Mouse (Mus musculus) left cerebral cortex, postnatal 25 days (tissue): ENCODE data around the gene Tefm. TPM values are rescaled to one million over a fixed set of nuclear protein-coding genes. Genes with fewer than 3 reads are reported as not detected.
"Not testable (repeated sequence)": the region's sequence is repeated elsewhere in the genome, so short reads cannot be mapped to it uniquely, and the experiment has no call there.

Experiments
- DNase-seq, 2 experiments: peaks; one replicate each; pipeline ENCODE4 v3.0.0; 2022; ENCODE audit warnings: low spot score in 2 of 2, mixed read lengths in 1 of 2
- intact Hi-C: fragments of 180-260 bp; cut with DNase I; formaldehyde crosslinking; loops from one replicate; pipeline ENCODE4 v1.15.1; 2025
- total RNA-seq, 2 experiments: library from RNA; stranded (reverse); gene quantifications; 2 replicates each; pipeline ENCODE4 v1.2.3; 2021

The Tefm gene
- total RNA-seq, result 10 to 100 TPM in 1 of 2 experiments, 1 to 10 TPM in 1; 9.4 to 10.0 TPM

- peak; percentile 75 to 88 for DNase-seq
- intact Hi-C loops, result loop anchor here (5.0 kb wide), 2 partner anchors 55 to 100 kb away; partner anchors contain the start of gene Atad5
Observed at GRCm38 (mm10) chr11:80141825-80142521, at the start of gene Tefm. Tefm (minus strand) TSS chr11:80142175.

- intact Hi-C loops, result no loop called here
- DNase-seq, result no peak
Observed at GRCm38 (mm10) chr11:80190280-80190679, 48.3 kb upstream of the Tefm start.

GRCm38 (mm10) chr11:80185441-80185976 is 43.5 kb upstream of the Tefm start:
- DNase-seq, result not testable (repeated sequence)
- intact Hi-C loops, result loop anchor here (2.0 kb wide), 1 partner anchor 23 kb away; the partner anchor contains the start of gene Rhot1

GRCm38 (mm10) chr11:80184531-80185071 is 42.6 kb upstream of the Tefm start:
- no peak for DNase-seq
- intact Hi-C loops, result loop anchor here (2.0 kb wide), 1 partner anchor 24 kb away; the partner anchor contains the start of gene Rhot1

GRCm38 (mm10) chr11:80183705-80184255 is 41.8 kb upstream of the Tefm start, which contains the start of gene Rnf135:
Rnf135 (plus strand) TSS chr11:80183851.
- intact Hi-C loops, result loop anchor here (2.0 kb wide), 1 partner anchor 25 kb away; the partner anchor contains the start of gene Rhot1
- peak; percentile 73 to 83 for DNase-seq

GRCm38 (mm10) chr11:80183054-80183704 is 41.2 kb upstream of the Tefm start:
- intact Hi-C loops, DNase-seq: not testable (repeated sequence)

- intact Hi-C loops, result no loop called here
- no peak for DNase-seq
Observed at GRCm38 (mm10) chr11:80181021-80181749, 39.2 kb upstream of the Tefm start.

GRCm38 (mm10) chr11:80178316-80178715 is 36.3 kb upstream of the Tefm start:
- intact Hi-C loops, result no loop called here
- no peak for DNase-seq

- peak in 1 of 2 experiments; percentile 25 for DNase-seq
Observed at GRCm38 (mm10) chr11:80176911-80177895, 35.2 kb upstream of the Tefm start.

GRCm38 (mm10) chr11:80173963-80174670 is 32.1 kb upstream of the Tefm start:
- intact Hi-C loops, result no loop called here
- no peak for DNase-seq

More at GRCm38 (mm10) chr11:80176911-80177895, 35.2 kb upstream of the Tefm start:
- intact Hi-C loops, result no loop called here

GRCm38 (mm10) chr11:80171884-80172283 is 29.9 kb upstream of the Tefm start:
- peak in 1 of 2 experiments; percentile 17 for DNase-seq
- intact Hi-C loops, result no loop called here

- no peak for DNase-seq
- intact Hi-C loops, result no loop called here
Observed at GRCm38 (mm10) chr11:80170351-80170750, 28.4 kb upstream of the Tefm start.

GRCm38 (mm10) chr11:80169629-80170028 is 27.7 kb upstream of the Tefm start:
- no peak for DNase-seq
- intact Hi-C loops, result no loop called here

GRCm38 (mm10) chr11:80168611-80169249 is 26.8 kb upstream of the Tefm start:
- DNase-seq, result peak in 1 of 2 experiments; percentile 21
- intact Hi-C loops, result no loop called here

GRCm38 (mm10) chr11:80168121-80168520 is 26.1 kb upstream of the Tefm start:
- intact Hi-C loops, result no loop called here
- DNase-seq, result no peak

GRCm38 (mm10) chr11:80164224-80164623 is 22.2 kb upstream of the Tefm start:
- intact Hi-C loops, result no loop called here
- no peak for DNase-seq
